In genomic region chr10:93967486-93967885, GRCm38 (mm10) we compare ENCODE assay signal across 24 mouse cellular contexts.
DNase-seq lines count a peak whose midpoint lies in the region; ATAC-seq and TF ChIP-seq lines count a peak whose summit lies in the region.
"Had no signal": no experiment of that assay in that cellular context is flagged by ENCODE, and none has a peak within 500 bp of the region (broad histone marks: within the 10 kb centered on the region; RNA-seq: fewer than 3 reads in every experiment).

No protein-coding gene starts in this region.

- no peak overlapping the region for H3K4me2 ChIP-seq in hindbrain, postnatal 0 days (ENCODE audit: low read depth, low read length)
- H3K4me2 ChIP-seq in hindbrain, embryonic 16.5 days (ENCODE audit: low read length) = no peak overlapping the region
- no peak overlapping the region for H3K4me2 ChIP-seq in lung, postnatal 0 days (replicated peaks; ENCODE audit: low read depth, low read length)
- H3K4me2 ChIP-seq: embryonic facial prominence, embryonic 13.5 days; hindbrain, embryonic 14.5 days; neural tube, embryonic 13.5 days had no signal

- no peak overlapping the region for H3K4me3 ChIP-seq in hindbrain, postnatal 0 days (ENCODE audit: low read length)
- H3K4me3 ChIP-seq in hindbrain, embryonic 16.5 days (ENCODE audit: low read length) = no peak overlapping the region
- H3K4me3 ChIP-seq in lung, postnatal 0 days (ENCODE audit: low read depth, low read length) = no peak overlapping the region
- H3K4me3 ChIP-seq: embryonic facial prominence, embryonic 13.5 days; myocyte; neural tube, embryonic 13.5 days had no signal

- H3K36me3 ChIP-seq in hindbrain, postnatal 0 days (ENCODE audit: insufficient read depth, low read length) = peaks cover 20% of the 10 kb centered on the region
- H3K36me3 ChIP-seq in hindbrain, embryonic 16.5 days (ENCODE audit: control insufficient read depth, insufficient read depth, low read length) = peaks cover 25% of the 10 kb centered on the region
- H3K36me3 ChIP-seq in lung, postnatal 0 days (ENCODE audit: insufficient read depth, low read length) = 0 out of 2 replicates have a peak, but pooled peaks cover 5% of the 10 kb centered on the region

- TF ChIP-seq EP300 in lung, postnatal 0 days (IDR thresholded peaks at IDR 0.05) = no peak

- no peak for ATAC-seq in hindbrain, postnatal 0 days
- ATAC-seq in hindbrain, embryonic 16.5 days = no peak
- ATAC-seq in lung, postnatal 0 days = no peak
- ATAC-seq in activated CD4-positive, CD25-positive, alpha-beta regulatory T cell, adult 4 months = no peak
- ATAC-seq: forebrain, embryonic 14.5 days; Patski had no signal

- no peak overlapping the region for H3K27ac ChIP-seq in hindbrain, postnatal 0 days
- H3K27ac ChIP-seq in hindbrain, embryonic 16.5 days (ENCODE audit: low read depth, low read length) = no peak overlapping the region
- no peak overlapping the region for H3K27ac ChIP-seq in lung, postnatal 0 days (ENCODE audit: low read length)
- H3K27ac ChIP-seq: embryonic facial prominence, embryonic 13.5 days; hindbrain, embryonic 14.5 days; neural tube, embryonic 13.5 days had no signal

- no peak overlapping the region for H3K9ac ChIP-seq in hindbrain, postnatal 0 days (replicated peaks; ENCODE audit: low read length)
- H3K9ac ChIP-seq in hindbrain, embryonic 16.5 days (ENCODE audit: low read depth, low read length) = no peak overlapping the region
- no peak overlapping the region for H3K9ac ChIP-seq in lung, postnatal 0 days (replicated peaks; ENCODE audit: low read depth)
- H3K9ac ChIP-seq: embryonic facial prominence, embryonic 13.5 days; hindbrain, embryonic 14.5 days; neural tube, embryonic 13.5 days had no signal

- TF ChIP-seq CTCF in hindbrain, postnatal 0 days (IDR thresholded peaks at IDR 0.05; ENCODE audit: low read depth) = peak; percentile 25; the same call in 1 of the 2 replicates
- peak; percentile 40; the same call in 1 of the 2 replicates for TF ChIP-seq CTCF in lung, postnatal 0 days (IDR thresholded peaks at IDR 0.05)

- no peaks in the 10 kb centered on the region for H3K4me1 ChIP-seq in hindbrain, postnatal 0 days (ENCODE audit: insufficient read depth, low read length)
- H3K4me1 ChIP-seq in hindbrain, embryonic 16.5 days (ENCODE audit: control insufficient read depth, insufficient read depth, low read depth, low read length) = no peaks in the 10 kb centered on the region
- H3K4me1 ChIP-seq in lung, postnatal 0 days (ENCODE audit: insufficient read depth, low read depth, low read length) = no peaks in the 10 kb centered on the region
- H3K4me1 ChIP-seq: embryonic facial prominence, embryonic 13.5 days had no signal

- H3K27me3 ChIP-seq in hindbrain, postnatal 0 days (ENCODE audit: insufficient read depth, low read length) = no peaks in the 10 kb centered on the region
- no peaks in the 10 kb centered on the region for H3K27me3 ChIP-seq in hindbrain, embryonic 16.5 days (replicated peaks; ENCODE audit: control insufficient read depth, insufficient read depth, low read length)
- no peaks in the 10 kb centered on the region for H3K27me3 ChIP-seq in lung, postnatal 0 days (replicated peaks; ENCODE audit: insufficient read depth, low read length)
- H3K27me3 ChIP-seq: embryonic facial prominence, embryonic 13.5 days; neural tube, embryonic 13.5 days; Patski had no signal

- DNase-seq in hindbrain, postnatal 0 days (ENCODE audit: low spot score) = peak; percentile 27
- DNase-seq in lung, postnatal 0 days (ENCODE audit: low spot score) = no peak
- DNase-seq in lung, adult 18-20 months = no peak
- peak; percentile 63 for DNase-seq in NIH3T3 (ENCODE audit: low read depth)
- no peak for DNase-seq in cerebellum, adult 9-11 months
- DNase-seq: adrenal gland, adult 2 months; cerebellum, adult 11-12 months; cerebellum, postnatal 14 days; gastrocnemius, postnatal 14 days; heart, postnatal 36 days; kidney, adult 11 months; kidney, postnatal 14 days; lung, adult 2 months; lung, postnatal 36 days; midbrain, embryonic 14.5 days; thymus, postnatal 25 days had no signal

- no peaks in the 10 kb centered on the region for H3K9me3 ChIP-seq in hindbrain, postnatal 0 days (ENCODE audit: low read length)
- no peaks in the 10 kb centered on the region for H3K9me3 ChIP-seq in hindbrain, embryonic 16.5 days (ENCODE audit: control insufficient read depth, low read length)
- H3K9me3 ChIP-seq in lung, postnatal 0 days (ENCODE audit: low read length) = no peaks in the 10 kb centered on the region
- H3K9me3 ChIP-seq: embryonic facial prominence, embryonic 13.5 days; neural tube, embryonic 13.5 days had no signal

Comparison
In these comparisons a context has a peak if more than half of its experiments do, and no peak if none do; other contexts are left out.
1. DNase-seq: peak in hindbrain, postnatal 0 days (single experiment) and NIH3T3 (single experiment); none in lung, postnatal 0 days (single experiment), lung, adult 18-20 months (0 of 2) and cerebellum, adult 9-11 months (single experiment).